Mouse (Mus musculus): ENCODE results near the gene Gm7029.

The Gm7029 gene

DNA sequence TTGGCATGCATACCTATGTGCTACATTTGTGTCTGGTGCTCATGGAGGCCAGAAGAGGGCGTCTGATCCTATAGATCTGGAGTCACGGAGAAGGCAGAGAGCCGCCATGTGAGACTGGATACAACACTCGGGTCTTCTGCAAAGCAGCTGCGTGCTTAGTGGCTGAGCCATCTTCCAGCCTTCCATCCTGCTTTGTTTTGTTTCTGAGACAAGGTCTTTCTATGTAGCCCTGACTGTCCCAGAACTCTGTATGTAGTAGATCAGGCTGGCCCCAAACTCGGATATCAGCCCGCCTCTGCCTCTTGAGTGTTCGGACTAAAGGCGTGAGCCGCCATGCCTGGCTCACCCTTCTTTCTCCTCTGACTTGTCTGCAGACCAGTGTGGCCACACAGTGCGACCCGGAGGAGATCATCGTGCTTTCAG is 41.3 kb downstream of the Gm7029 start:
- no peak for DNase-seq

GRCm38 (mm10) chr17:33915671-33916250 is 42.1 kb downstream of the Gm7029 start, which contains the start of the genes Tapbp and Zbtb22:
Gene Tapbp (plus strand): TSS chr17:33915899.
Gene Zbtb22 (plus strand): TSS chr17:33915904.
- DNase-seq: peak; percentile 97

DNA sequence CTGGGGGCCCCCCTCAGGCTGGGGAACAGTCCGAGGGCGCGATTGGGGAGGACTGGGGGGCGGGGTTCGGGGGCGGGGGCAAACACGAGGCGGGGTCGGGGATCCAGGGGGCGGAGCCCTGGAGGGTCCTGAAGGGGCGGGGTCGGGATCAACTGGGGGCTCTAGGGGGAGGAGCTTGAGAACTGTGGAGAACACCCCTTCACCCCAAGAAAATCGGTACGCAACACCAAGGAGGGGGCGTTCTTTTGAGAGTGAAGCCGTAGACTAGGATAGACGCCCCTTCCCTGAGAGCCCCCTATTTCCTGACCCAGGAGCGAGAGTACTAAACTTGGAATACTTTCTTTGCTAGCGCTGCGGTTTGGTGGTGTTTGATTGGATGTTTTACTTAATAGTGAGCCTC is 42.7 kb downstream of the Gm7029 start:
- no peak for DNase-seq

DNA sequence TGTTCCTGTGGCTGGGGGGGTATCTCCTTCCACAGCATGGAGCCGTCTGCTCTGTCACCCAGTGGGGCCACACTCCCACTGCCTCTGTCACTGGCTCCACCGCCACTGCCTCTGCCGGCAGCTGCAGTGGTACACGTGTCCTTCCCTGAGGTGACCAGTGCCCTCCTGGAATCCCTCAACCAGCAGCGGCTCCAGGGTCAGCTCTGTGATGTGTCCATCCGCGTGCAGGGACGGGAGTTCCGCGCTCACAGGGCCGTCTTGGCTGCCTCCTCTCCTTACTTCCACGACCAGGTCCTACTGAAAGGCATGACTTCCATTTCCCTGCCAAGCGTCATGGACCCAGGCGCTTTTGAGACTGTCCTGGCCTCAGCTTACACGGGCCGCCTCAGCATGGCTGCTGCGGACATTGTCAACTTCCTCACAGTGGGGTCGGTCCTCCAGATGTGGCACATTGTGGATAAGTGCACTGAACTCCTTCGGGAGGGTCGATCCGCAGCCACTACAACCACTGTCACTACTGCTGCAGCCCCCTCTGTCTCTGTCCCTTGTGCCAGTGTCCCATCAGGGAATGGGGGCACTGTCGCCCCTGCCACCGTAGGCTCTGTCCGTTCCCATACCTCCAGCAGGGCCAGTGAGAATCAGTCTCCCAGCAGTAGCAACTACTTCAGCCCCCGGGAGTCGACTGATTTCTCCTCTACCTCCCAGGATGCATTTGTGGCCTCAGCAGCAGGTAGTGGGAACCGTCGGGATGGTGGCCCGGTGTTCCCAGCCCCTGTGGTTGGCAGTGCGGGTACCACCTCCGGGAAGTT is 43.4 kb downstream of the Gm7029 start:
- DNase-seq: no peak

DNA sequence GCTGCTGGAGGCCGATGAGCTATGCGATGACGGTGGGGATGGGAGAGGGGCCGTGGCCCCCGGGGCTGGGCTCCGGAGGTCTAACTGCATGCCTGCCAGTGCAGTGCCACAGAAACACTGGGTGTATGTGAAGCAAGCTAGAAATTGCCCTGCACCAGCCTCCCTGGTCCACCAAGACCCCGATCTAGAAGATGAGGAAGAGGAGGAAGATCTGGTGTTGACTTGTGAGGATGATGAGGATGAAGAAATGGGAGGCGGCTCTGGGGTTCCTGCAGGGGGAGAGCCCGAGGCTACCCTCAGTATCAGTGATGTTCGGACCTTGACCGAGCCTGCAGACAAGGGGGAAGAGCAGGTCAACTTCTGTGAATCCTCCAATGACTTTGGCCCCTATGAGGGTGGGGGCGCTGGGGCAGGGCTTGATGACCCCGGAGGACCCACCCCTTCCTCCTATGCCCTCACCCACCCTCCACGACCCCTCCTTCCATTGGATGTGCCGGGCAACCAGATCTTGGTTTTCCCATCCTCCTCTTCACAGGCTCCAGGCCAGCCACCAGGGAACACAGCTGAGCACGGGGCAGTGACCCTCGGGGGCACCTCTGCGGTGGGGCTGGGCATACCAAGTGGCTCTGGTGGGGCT is 44.1 kb downstream of the Gm7029 start:
- DNase-seq: no peak

GRCm38 (mm10) chr17:33918293-33919203 is 44.9 kb downstream of the Gm7029 start:
- no peak for DNase-seq

- DNase-seq: peak; percentile 77
Measured at GRCm38 (mm10) chr17:33919351-33920281, 46.0 kb downstream of the Gm7029 start.

DNA sequence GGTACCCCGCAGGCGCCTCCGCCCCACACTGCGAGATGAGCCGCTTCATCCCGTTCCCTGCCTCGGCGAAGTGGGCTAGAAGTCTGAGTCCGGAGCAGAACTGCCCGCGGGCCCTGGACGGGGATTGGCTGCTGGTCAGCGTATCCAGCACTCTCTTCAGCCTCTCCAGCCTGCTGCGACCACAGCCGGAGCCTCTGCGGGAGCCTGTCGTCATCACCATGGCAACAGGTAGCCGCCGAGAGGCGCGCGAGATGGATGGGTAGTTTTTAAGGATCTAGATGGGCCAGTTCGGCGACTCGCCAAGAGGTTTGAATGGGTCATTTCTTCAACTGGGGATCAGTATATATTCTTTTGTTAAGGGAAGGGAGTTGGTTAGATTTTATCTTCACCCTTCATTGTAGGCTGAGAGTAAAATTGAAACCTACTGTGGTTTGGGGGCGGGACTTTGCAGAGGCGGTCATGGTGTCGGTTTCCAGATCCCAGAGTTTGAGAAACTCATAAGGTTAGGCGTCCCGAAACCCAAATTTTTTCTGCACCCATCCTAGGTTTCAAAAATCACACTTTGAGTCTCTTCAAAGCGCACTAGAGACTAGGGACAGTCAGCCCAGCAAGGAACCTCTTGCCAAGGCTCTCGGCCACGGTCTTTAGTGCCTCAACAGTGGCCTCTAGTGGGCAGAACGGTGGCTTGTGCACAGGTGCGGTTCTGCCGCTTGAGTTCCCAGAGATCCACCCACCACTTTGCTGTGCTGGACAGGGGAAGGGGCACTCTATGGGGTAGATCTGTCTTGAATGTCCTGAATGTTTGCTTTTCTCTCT is 46.9 kb downstream of the Gm7029 start:
- no peak for DNase-seq

DNA sequence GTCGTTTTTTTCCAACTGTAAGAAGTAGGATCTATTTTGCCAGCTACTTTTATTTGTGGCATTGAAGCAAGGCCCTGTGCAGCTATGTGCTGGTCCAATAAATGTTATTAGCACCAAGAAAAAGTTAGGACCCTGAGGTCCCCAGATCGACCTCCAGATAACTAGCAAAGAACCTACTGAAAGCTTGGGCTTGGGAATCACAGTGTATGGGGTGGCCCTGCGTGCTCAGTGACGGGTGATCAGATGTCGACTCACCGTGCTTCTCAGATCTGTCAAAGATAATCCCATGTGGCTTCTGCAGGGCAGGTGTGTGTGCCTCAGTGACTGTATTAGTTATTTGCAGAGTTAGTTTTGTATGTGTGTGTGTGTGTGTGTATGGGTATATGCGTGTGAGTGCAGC is 47.7 kb downstream of the Gm7029 start:
- DNase-seq: no peak

All from layer of hippocampus, adult 9-11 months (tissue).